21 mouse cellular contexts compared by ENCODE assay signal in genomic region chr16:5313261-5313660, GRCm38 (mm10). TPM values are rescaled to one million over a fixed set of nuclear protein-coding genes. Genes with fewer than 3 reads are reported as not detected.
A peak's percentile ranks its signal among the peaks of the same experiment; 100 is the strongest.
DNase-seq lines count a peak whose midpoint lies in the region; ATAC-seq lines count a peak whose summit lies in the region.
"Had no signal": no experiment of that assay in that cellular context is flagged by ENCODE, and none has a peak within 500 bp of the region (broad histone marks: within the 10 kb centered on the region; RNA-seq: fewer than 3 reads in every experiment).

No protein-coding gene starts in this region.

- ATAC-seq in forebrain, embryonic 11.5 days (replicated peaks; ENCODE audit: low FRiP score): no peak
- no peak for ATAC-seq in forebrain, embryonic 15.5 days (replicated peaks)
- ATAC-seq in heart, embryonic 12.5 days (ENCODE audit: insufficient number of reproducible peaks, low FRiP score): no peak
- ATAC-seq: activated CD4-positive, CD25-positive, alpha-beta regulatory T cell, adult 4 months; CD4-positive, CD25-positive, alpha-beta regulatory T cell, adult 4 months; Patski had no signal

- no peaks in the 10 kb centered on the region for H3K4me1 ChIP-seq in forebrain, embryonic 11.5 days (replicated peaks; ENCODE audit: control insufficient read depth, insufficient read depth, low read length)
- H3K4me1 ChIP-seq in forebrain, embryonic 15.5 days: no peaks in the 10 kb centered on the region
- H3K4me1 ChIP-seq in heart, embryonic 10.5 days: no peaks in the 10 kb centered on the region
- H3K4me1 ChIP-seq in heart, embryonic 12.5 days (replicated peaks): no peaks in the 10 kb centered on the region

- H3K9me3 ChIP-seq in forebrain, embryonic 11.5 days (ENCODE audit: control insufficient read depth, low read length): no peaks in the 10 kb centered on the region
- H3K9me3 ChIP-seq in forebrain, embryonic 15.5 days: no peaks in the 10 kb centered on the region
- no peaks in the 10 kb centered on the region for H3K9me3 ChIP-seq in heart, embryonic 10.5 days
- H3K9me3 ChIP-seq in heart, embryonic 12.5 days (replicated peaks): no peaks in the 10 kb centered on the region
- H3K9me3 ChIP-seq: G1E had no signal

- DNase-seq in forebrain, embryonic 11.5 days (ENCODE audit: low spot score): peak; percentile 39
- peak; percentile 75 for DNase-seq in heart, adult 11 months
- DNase-seq in heart, adult 18-20 months: no peak
- peak; percentile 69 for DNase-seq in heart, embryonic 10.5 days (ENCODE audit: low spot score)
- peak; percentile 30 for DNase-seq in testis, postnatal 10 days (ENCODE audit: low spot score)
- no peak for DNase-seq in testis, postnatal 14 days (ENCODE audit: low spot score)
- DNase-seq: adrenal gland, adult 2 months; adrenal gland, adult 8-10 months; adrenal gland, postnatal 10 days; adrenal gland, postnatal 14 days; adrenal gland, postnatal 25 days; adrenal gland, postnatal 36 days; B cell, adult 2 months; cerebellum, adult 11 months; cerebellum, adult 11-12 months had no signal

- no peak overlapping the region for H3K4me2 ChIP-seq in forebrain, embryonic 11.5 days (ENCODE audit: low read depth, low read length, severe bottlenecking)
- H3K4me2 ChIP-seq in forebrain, embryonic 15.5 days (replicated peaks): no peak overlapping the region
- no peak overlapping the region for H3K4me2 ChIP-seq in heart, embryonic 12.5 days

- 84% methylated on average over 6 of the region's 6 CpGs for WGBS in forebrain, embryonic 11.5 days
- WGBS in forebrain, embryonic 15.5 days: 77% methylated on average over 6 of the region's 6 CpGs
- 80% methylated on average over 6 of the region's 6 CpGs for WGBS in heart, embryonic 10.5 days
- WGBS in heart, embryonic 12.5 days: 72% methylated on average over 6 of the region's 6 CpGs

- no peak overlapping the region for H3K9ac ChIP-seq in forebrain, embryonic 11.5 days (ENCODE audit: low read length)
- H3K9ac ChIP-seq in forebrain, embryonic 15.5 days (replicated peaks): no peak overlapping the region
- H3K9ac ChIP-seq in heart, embryonic 12.5 days: no peak overlapping the region

- H3K36me3 ChIP-seq in forebrain, embryonic 11.5 days (ENCODE audit: control insufficient read depth, insufficient read depth, low read length): no peaks in the 10 kb centered on the region
- no peaks in the 10 kb centered on the region for H3K36me3 ChIP-seq in forebrain, embryonic 15.5 days
- H3K36me3 ChIP-seq in heart, embryonic 10.5 days: no peaks in the 10 kb centered on the region
- H3K36me3 ChIP-seq in heart, embryonic 12.5 days: no peaks in the 10 kb centered on the region
- H3K36me3 ChIP-seq: G1E had no signal

- no peaks in the 10 kb centered on the region for H3K27me3 ChIP-seq in forebrain, embryonic 11.5 days (ENCODE audit: control insufficient read depth, insufficient read depth, low read length)
- no peaks in the 10 kb centered on the region for H3K27me3 ChIP-seq in forebrain, embryonic 15.5 days
- peaks cover 21% of the 10 kb centered on the region for H3K27me3 ChIP-seq in heart, embryonic 10.5 days (ENCODE audit: insufficient read depth, poor library complexity, severe bottlenecking)
- peaks cover 16% of the 10 kb centered on the region for H3K27me3 ChIP-seq in heart, embryonic 12.5 days (replicated peaks)

- no peak overlapping the region for H3K27ac ChIP-seq in forebrain, embryonic 11.5 days (ENCODE audit: low read depth, low read length)
- no peak overlapping the region for H3K27ac ChIP-seq in forebrain, embryonic 15.5 days (replicated peaks)
- H3K27ac ChIP-seq in heart, embryonic 10.5 days: no peak overlapping the region
- no peak overlapping the region for H3K27ac ChIP-seq in heart, embryonic 12.5 days (ENCODE audit: poor library complexity, severe bottlenecking)

- H3K4me3 ChIP-seq in forebrain, embryonic 11.5 days (ENCODE audit: low read depth, low read length): no peak overlapping the region
- H3K4me3 ChIP-seq in forebrain, embryonic 15.5 days: no peak overlapping the region
- H3K4me3 ChIP-seq in heart, embryonic 10.5 days: no peak overlapping the region
- H3K4me3 ChIP-seq in heart, embryonic 12.5 days: no peak overlapping the region

RNA-seq across cellular contexts. Expression of gene Eef2kmt, which starts 57.5 kb away (rescaled TPM):
- 15.9 and 16.1 TPM in 2 replicates for polyA plus RNA-seq in forebrain, embryonic 11.5 days (2014; fragmentation: Nextera tagmentation; extraction: Ambion mirVana)
- 8.2 and 9.7 TPM in 2 replicates for polyA plus RNA-seq in forebrain, embryonic 15.5 days (2015; fragmentation: Nextera tagmentation; extraction: Ambion mirVana)
- total RNA-seq in heart, adult 18-20 months (2021): 1 to 10 TPM; 8.7 to 9.8 TPM
- polyA plus RNA-seq in heart, embryonic 10.5 days (2016; fragmentation: Nextera tagmentation; extraction: Ambion mirVana): 23.3 and 24.8 TPM in 2 replicates
- polyA plus RNA-seq in heart, embryonic 12.5 days (2016; fragmentation: Nextera tagmentation; extraction: Ambion mirVana): 17.2 and 19.5 TPM in 2 replicates

Comparison
In these comparisons a context has a peak if more than half of its experiments do, and no peak if none do; other contexts are left out.
1. DNase-seq: peak in forebrain, embryonic 11.5 days (single experiment), heart, adult 11 months (single experiment), heart, embryonic 10.5 days (single experiment) and testis, postnatal 10 days (single experiment); none in heart, adult 18-20 months (0 of 2) and testis, postnatal 14 days (single experiment).